Mouse (Mus musculus): ENCODE measurements around the gene Noxred1.
A peak's percentile ranks its signal among the peaks of the same experiment; 100 is the strongest.

- peak; percentile 60 to 78 for TF ChIP-seq CTCF (conservative IDR thresholded peaks at IDR 0.05 in 1 of 2, IDR thresholded peaks at IDR 0.05 in 1 of 2; ENCODE audit: low read depth in 2 of 2, low read length in 2 of 2)
- TF ChIP-seq EP300 (IDR thresholded peaks at IDR 0.05; ENCODE audit: low read length): no peak
- TF ChIP-seq USF1 (IDR thresholded peaks at IDR 0.05; ENCODE audit: low read depth, low read length): no peak
- 0 out of 2 replicates have a peak, but pooled peaks have one; percentile 25 for TF ChIP-seq POLR2AphosphoS2 (IDR thresholded peaks at IDR 0.05; ENCODE audit: low read depth, low read length)
These were observed 29.1 kb upstream of the Noxred1 start for GRCm38 (mm10) chr12:87267682-87268081.

Measured in CH12.LX (cell line).